Mouse (Mus musculus) right cerebral cortex, adult 2 months (tissue): ENCODE results near the gene Efna1.

Experiments
- DNase-seq, 2 experiments: peaks; one replicate each; pipeline ENCODE4 v3.0.0; 2021 to 2022; ENCODE audit warnings: low spot score in 2 of 2

Efna1 gene

GRCm38 (mm10) chr3:89244982-89245687 is 35.8 kb downstream of the Efna1 start:
- DNase-seq: peak; percentile 69 to 76

DNA sequence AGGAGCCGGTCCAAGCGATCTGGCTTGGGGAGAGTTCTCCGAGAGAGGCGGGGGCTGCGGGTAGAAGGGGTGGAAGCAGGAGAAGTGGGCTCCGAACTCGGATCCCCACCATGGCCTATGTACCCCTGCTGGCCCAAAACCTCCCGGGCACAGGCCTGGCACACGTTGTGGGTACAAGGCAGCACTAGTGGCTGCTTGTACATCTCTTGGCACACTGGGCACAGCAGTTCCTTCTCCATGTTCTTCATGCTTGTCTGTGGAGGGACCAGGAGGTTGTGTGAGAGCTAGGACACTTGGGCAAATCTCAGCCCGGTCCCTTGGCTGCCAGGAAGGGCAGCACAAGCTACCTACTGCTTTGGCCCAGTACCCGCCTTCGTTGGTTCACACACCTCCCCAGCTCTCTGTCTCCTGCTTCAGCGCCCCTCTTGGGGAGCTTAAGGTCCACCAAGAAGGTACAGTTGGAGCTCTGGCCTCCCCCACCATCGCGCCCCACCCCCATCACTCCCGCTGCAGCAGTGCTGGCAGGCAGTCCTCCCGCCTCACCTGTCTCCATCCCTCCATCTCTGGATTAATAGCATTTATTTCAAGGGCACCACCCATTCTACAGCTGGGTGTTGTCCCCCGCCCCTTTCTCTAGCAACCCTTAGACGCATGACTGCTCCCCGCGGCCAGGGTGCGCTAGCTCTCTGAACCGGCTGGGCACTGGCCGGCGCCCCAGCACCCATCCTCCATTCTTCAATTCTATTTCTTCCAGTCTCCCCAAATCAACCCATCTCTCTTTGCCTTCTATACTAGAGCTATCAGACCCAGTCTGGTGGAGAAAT is 36.6 kb downstream of the Efna1 start:
- no peak for DNase-seq

- DNase-seq: peak in 1 of 2 experiments; percentile 60
These were observed 37.3 kb downstream of the Efna1 start for GRCm38 (mm10) chr3:89243609-89244008.

GRCm38 (mm10) chr3:89242331-89242895 is 38.5 kb downstream of the Efna1 start:
- peak; percentile 63 to 72 for DNase-seq

- no peak for DNase-seq
These were observed 42.4 kb downstream of the Efna1 start for GRCm38 (mm10) chr3:89238494-89238893.

- DNase-seq: no peak
These were observed 43.3 kb downstream of the Efna1 start for GRCm38 (mm10) chr3:89237682-89238081.

DNA sequence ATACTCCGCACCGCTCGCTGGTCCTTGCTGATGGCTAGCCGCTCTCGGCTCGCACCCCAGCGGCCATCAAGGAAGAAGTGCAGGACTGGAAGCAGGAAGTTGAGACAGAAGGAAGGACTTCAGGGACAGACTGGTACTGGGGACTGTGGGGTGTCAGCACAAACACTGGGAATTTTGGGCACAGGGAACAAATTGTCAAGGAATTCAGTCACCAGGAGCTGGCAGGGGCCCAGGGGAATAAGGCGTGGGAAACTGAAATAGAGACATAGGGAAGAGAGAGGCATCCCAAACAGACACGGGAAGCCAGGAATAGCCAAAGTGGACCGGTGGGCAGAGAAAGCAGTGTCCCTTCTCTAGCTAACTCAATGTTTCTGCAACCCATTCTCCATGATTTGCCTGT is 44.4 kb downstream of the Efna1 start:
- no peak for DNase-seq

DNA sequence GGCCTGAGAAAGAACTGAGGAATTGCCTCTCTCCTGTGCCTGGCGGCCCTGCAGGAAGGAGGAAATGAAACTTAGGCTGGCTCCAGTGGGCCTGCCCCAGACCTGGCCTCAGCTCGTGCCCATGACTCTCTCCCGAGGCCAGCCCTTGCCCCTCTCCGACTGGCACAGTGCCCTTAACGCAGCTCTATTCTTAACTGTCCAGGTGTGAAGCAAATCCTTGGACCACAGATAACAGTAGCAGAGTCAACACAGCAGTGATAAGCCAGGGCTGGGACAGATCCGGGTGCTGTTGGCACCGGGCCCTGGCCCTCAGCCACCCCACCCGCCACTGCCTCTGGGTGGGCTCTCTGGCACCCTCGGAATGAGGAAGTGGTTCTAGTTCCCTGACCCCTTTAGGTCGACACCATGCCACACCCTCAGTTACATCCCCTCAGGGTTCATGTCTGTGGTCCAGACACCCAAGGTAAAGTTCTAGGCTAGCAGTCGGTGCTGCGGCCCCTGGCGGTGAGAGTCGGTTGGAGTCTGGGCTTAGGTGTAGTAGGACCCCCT is 47.3 kb downstream of the Efna1 start:
- no peak for DNase-seq

DNA sequence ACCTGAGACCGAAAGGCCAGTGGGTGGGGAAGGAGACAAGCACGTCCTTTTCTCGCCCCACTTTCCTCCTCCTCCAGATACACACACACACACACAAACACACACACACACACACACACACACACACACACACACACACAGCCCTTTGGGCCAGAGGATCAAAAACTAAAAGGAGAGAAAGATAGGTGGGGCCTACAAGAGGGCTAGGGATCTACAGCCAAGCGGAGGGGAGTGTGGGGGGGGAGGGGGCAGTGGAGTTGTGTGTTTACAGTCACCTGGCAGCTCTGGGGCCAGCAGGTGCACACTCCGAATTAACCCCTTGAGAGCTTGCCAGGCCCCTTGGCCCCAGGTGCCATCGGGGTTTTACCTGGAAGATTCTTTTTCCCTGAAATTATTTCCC is 48.3 kb downstream of the Efna1 start:
- DNase-seq: no peak

DNA sequence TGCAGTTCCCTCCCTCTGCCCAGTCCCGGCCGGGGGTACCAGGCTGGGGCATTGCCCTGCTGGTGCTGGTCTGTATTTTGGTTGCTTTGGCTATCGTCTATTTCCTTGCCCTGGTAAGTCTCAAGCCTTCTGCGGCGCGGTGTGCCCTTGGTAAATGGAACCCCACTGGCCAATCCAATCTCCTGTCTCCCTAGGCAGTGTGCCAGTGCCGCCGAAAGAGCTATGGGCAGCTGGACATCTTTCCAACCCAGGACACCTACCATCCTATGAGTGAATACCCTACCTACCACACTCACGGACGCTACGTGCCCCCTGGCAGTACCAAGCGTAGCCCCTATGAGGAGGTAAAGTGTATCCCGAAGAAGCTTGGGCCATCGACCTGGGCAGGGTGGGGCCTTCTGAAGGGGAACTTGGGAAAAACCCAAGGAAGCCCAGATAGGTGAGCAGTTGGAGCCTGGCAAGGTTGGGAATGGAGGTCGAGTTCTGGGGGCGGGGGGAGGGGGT is 49.1 kb downstream of the Efna1 start:
- no peak for DNase-seq

- no peak for DNase-seq
These were observed 49.6 kb downstream of the Efna1 start for GRCm38 (mm10) chr3:89231345-89231744.

DNA sequence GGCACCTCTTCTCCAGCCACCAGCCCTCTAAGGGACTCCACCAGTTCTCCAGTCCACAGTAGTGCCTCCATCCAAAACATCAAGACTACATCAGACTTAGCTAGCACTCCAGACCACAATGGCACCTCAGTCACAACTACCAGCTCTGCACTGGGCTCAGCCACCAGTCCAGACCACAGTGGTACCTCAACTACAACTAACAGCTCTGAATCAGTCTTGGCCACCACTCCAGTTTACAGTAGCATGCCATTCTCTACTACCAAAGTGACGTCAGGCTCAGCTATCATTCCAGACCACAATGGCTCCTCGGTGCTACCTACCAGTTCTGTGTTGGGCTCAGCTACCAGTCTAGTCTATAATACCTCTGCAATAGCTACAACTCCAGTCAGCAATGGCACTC is 50.4 kb downstream of the Efna1 start:
- DNase-seq: no peak

- DNase-seq: no peak
These were observed 51.7 kb downstream of the Efna1 start for GRCm38 (mm10) chr3:89229276-89229675.

GRCm38 (mm10) chr3:89228836-89229235 is 52.1 kb downstream of the Efna1 start, which contains the start of gene Muc1:
TSS of gene Muc1 (plus strand) at chr3:89229057.
- no peak for DNase-seq

GRCm38 (mm10) chr3:89228180-89228549 is 52.8 kb downstream of the Efna1 start:
- DNase-seq: peak; percentile 88 to 89

DNA sequence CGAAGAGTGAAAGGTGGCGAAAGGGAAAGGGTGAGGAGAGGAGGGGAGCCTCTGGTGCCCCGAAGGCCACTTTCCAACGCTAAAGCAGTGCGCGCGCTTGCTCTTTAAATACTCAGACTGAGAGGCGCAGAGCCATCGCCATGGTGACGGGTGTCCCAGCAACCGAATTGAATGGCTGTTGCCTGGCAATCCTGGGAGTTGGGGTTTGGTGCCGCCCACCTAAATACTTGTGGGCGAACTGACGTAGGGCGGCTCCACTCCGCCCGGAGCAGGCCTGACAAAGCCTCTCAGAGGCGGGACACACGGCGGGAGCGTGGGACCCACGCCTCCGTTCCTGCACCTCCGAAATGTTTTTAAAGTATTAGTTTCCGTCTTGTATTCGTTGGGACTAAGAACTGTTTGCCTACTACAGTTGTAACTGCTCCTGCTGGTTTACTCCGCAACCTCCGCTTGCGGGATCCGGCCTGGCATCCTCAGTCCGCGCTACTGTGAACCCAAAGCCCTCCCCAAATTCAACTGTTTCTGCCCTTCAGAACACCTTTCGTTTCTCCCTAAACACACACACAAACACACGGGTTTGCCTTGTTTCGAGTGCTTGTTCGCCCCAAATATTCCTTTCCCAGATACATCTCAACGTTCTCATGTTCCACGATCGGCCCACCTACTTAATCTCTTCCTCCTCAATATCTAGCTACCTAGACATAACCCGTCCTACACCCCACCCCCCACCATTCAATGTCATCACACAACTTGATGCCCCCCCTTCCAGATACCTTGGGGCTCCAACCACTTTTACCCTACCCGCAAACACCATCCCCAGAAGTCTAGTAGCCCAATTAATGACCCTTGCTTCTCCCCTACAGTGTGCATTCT is 53.4 kb downstream of the Efna1 start:
- DNase-seq: peak; percentile 92 to 96

- no peak for DNase-seq
These were observed 54.0 kb downstream of the Efna1 start, which contains the start of gene Mtx1 for GRCm38 (mm10) chr3:89226900-89227299. TSS of gene Mtx1 (minus strand) at chr3:89227088.

- no peak for DNase-seq
These were observed 54.6 kb downstream of the Efna1 start for GRCm38 (mm10) chr3:89226361-89226760.

- DNase-seq: no peak
These were observed 55.0 kb downstream of the Efna1 start for GRCm38 (mm10) chr3:89225918-89226317.

- no peak for DNase-seq
These were observed 55.6 kb downstream of the Efna1 start for GRCm38 (mm10) chr3:89225321-89225815.

DNA sequence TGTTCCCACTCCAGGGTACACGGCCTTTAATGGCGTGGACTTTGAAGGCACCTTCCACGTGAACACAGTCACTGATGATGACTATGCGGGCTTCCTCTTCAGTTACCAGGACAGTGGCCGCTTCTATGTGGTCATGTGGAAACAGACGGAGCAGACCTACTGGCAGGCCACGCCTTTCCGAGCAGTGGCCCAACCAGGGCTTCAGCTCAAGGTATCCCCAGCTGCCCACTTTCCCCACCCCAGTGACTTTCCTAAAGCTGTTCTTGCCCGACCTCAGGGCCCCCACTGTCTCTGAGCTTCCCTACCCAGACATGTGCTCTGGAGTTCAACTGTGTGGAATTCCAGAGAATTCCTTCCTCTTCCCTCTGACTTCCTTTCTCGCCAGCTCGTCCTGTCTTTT is 56.1 kb downstream of the Efna1 start:
- DNase-seq: no peak
